Mouse (Mus musculus) forebrain, postnatal 0 days (tissue): ENCODE results near the gene Brca1. TPM values are rescaled to one million over a fixed set of nuclear protein-coding genes. Genes with fewer than 3 reads are reported as not detected.

Source experiments
- ATAC-seq: fragments of 200-750 bp; cut with Nextera tagmentation; 2 replicates; pipeline ENCODE4 v1.8.0; 2017; ENCODE audit warnings: mild to moderate bottlenecking, moderate library complexity
- DNase-seq: peaks from one replicate; pipeline ENCODE4 v3.0.0-alpha.2; 2015
- H3K27ac ChIP-seq: fragments of 300-500 bp; sonication (generic); 2 replicates; pipeline ENCODE4 v1.5.1; 2014; ENCODE audit warnings: low read depth, mild to moderate bottlenecking, antibody characterized with exemption, low read length, moderate library complexity, mixed read lengths
- H3K27me3 ChIP-seq: fragments of 300-500 bp; sonication (generic); 2 replicates; pipeline ENCODE4 v1.6.1; 2014; ENCODE audit warnings: mild to moderate bottlenecking, low read length, mixed read lengths; ENCODE audit not compliant: insufficient read depth
- H3K36me3 ChIP-seq: fragments of 300-500 bp; sonication (generic); 2 replicates; pipeline ENCODE4 v1.6.1; 2014; ENCODE audit warnings: mild to moderate bottlenecking, moderate library complexity; ENCODE audit not compliant: insufficient read depth
- H3K4me1 ChIP-seq: fragments of 300-500 bp; sonication (generic); 2 replicates; pipeline ENCODE4 v1.6.1; 2014; ENCODE audit warnings: antibody characterized with exemption; ENCODE audit not compliant: insufficient read depth
- H3K4me2 ChIP-seq: fragments of 300-500 bp; sonication (generic); 2 replicates; pipeline ENCODE4 v1.6.1; 2014; ENCODE audit warnings: low read depth, mild to moderate bottlenecking, moderate library complexity
- H3K4me3 ChIP-seq: fragments of 300-500 bp; sonication (generic); 2 replicates; pipeline ENCODE4 v1.5.1; 2014; ENCODE audit warnings: low read depth, low read length, mixed read lengths
- H3K9ac ChIP-seq: fragments of 300-500 bp; sonication (generic); 2 replicates; pipeline ENCODE4 v1.6.1; 2014; ENCODE audit warnings: mild to moderate bottlenecking
- H3K9me3 ChIP-seq: fragments of 300-500 bp; sonication (generic); 2 replicates; pipeline ENCODE4 v1.6.1; 2016; ENCODE audit warnings: low read length
- CTCF ChIP-seq: sonication (generic); IDR thresholded peaks from 2 replicates; pipeline ENCODE4 v1.5.1; 2016; ENCODE audit warnings: antibody characterized with exemption, control low read depth, low read depth
- WGBS: fragments of 180-500 bp; shearing (Covaris S2); extraction: QIAGEN DNeasy Blood & Tissue Kit; methylation state at CpG from one replicate; pipeline ENCODE4 v1.1.7; 2014; 5-methylcytosine and 5-hydroxymethylcytosine counted together
- polyA plus RNA-seq: library from polyadenylated mRNA; unstranded; fragments of >200 nt; fragmentation: Nextera tagmentation; extraction: Ambion mirVana; gene quantifications from 2 replicates; pipeline ENCODE4 v1.2.1, GENCODE M21; 2015
- total RNA-seq: library from RNA; depleted of rRNA; stranded (reverse); fragments of >200 nt; gene quantifications from 2 replicates; pipeline ENCODE4 v1.2.3, GENCODE M21; 2014

Gene Brca1
- total and polyA plus RNA-seq, 2 experiments from 2014 or later, result 1.3 to 4.2 TPM

GRCm38 (mm10) chr11:101486126-101486525, 65.6 kb downstream of the Brca1 start:
- Histone ChIP-seq H3K27ac (no peak overlapping the region), H3K9me3 (no peaks in the 10 kb centered on the region), H3K36me3 (no peaks in the 10 kb centered on the region), H3K9ac (no peak overlapping the region), H3K4me3 (no peak overlapping the region), H3K27me3 (no peaks in the 10 kb centered on the region), H3K4me1 (no peaks in the 10 kb centered on the region), H3K4me2 (no peak overlapping the region)
- TF ChIP-seq CTCF, result no peak
- no peak for DNase-seq
- WGBS, result 80% methylated on average over 6 of the region's 6 CpGs
- ATAC-seq, result no peak

DNA sequence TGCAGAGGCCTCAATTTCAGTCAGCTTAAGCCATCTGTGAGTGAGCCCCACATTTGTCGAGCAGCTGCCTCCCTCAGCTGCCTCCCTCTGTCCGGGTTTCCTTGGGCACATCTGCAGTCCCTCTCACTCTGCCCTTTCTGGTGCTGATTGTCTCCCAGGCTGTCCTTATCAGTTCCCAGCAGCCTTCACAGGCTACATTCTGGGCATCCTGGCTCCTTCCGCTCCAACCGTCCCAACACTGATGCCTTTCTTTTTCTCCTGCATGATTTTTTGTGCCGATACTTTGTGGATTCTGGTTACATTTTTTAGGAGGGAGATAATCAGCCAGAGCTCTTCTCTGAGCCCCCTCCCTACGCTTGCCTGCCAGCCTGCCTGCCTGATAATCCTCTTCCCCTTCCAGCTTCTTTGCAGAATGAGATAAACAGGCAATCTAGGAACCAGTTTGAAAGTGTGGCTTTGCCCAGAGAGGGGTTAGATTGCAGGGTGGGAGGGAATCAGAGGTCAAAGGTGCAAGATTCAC, 66.2 kb downstream of the Brca1 start:
- WGBS, result 40% methylated on average over 6 of the region's 6 CpGs
- Histone ChIP-seq H3K27me3 (no peaks in the 10 kb centered on the region), H3K36me3 (no peaks in the 10 kb centered on the region), H3K27ac (no peak overlapping the region), H3K4me3 (no peak overlapping the region), H3K9me3 (no peaks in the 10 kb centered on the region), H3K4me2 (no peak overlapping the region), H3K9ac (no peak overlapping the region), H3K4me1 (no peaks in the 10 kb centered on the region)
- no peak for TF ChIP-seq CTCF
- DNase-seq, result peak; percentile 43
- peak; percentile 51; the same call in 1 of the 2 replicates for ATAC-seq

DNA sequence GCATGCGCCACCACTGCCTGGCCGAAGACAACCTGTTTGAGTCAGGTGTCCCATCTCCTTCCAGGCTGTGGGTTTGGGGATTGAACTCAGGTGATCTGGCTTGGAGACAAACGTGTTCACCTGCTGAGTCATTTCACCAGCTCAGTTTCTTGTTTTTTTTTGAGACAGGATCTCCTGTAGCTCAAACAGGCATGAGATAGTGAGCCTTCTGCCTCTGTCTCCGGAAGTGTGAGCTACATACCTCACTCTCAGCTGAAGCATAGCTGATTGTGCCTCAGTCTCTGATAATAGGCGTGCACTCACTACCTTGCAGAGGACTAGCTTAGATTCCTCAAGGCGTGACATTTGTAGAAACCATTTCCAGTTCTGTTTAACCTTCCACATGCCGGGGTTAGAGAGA, 66.9 kb downstream of the Brca1 start:
- Histone ChIP-seq H3K4me3 (no peak overlapping the region), H3K27ac (no peak overlapping the region), H3K4me1 (no peaks in the 10 kb centered on the region), H3K9ac (no peak overlapping the region), H3K27me3 (no peaks in the 10 kb centered on the region), H3K9me3 (no peaks in the 10 kb centered on the region), H3K4me2 (no peak overlapping the region), H3K36me3 (no peaks in the 10 kb centered on the region)
- DNase-seq, result no peak
- no peak for TF ChIP-seq CTCF
- no peak for ATAC-seq
- 93% methylated on average over 7 of the region's 7 CpGs for WGBS

- Histone ChIP-seq H3K27me3 (no peaks in the 10 kb centered on the region), H3K4me1 (no peaks in the 10 kb centered on the region), H3K27ac (no peak overlapping the region), H3K9me3 (no peaks in the 10 kb centered on the region), H3K4me3 (no peak overlapping the region), H3K4me2 (no peak overlapping the region), H3K9ac (no peak overlapping the region), H3K36me3 (no peaks in the 10 kb centered on the region)
- no peak for TF ChIP-seq CTCF
- 79% methylated on average over 6 of the region's 6 CpGs for WGBS
- DNase-seq (no peak), ATAC-seq (no peak)
These were observed 67.5 kb downstream of the Brca1 start for GRCm38 (mm10) chr11:101484245-101484644.

GRCm38 (mm10) chr11:101483804-101484203, 68.0 kb downstream of the Brca1 start:
- Histone ChIP-seq H3K27ac (no peak overlapping the region), H3K27me3 (no peaks in the 10 kb centered on the region), H3K4me1 (no peaks in the 10 kb centered on the region), H3K4me3 (no peak overlapping the region), H3K9me3 (no peaks in the 10 kb centered on the region), H3K36me3 (no peaks in the 10 kb centered on the region), H3K9ac (no peak overlapping the region), H3K4me2 (no peak overlapping the region)
- WGBS, result 24% methylated on average over 3 of the region's 3 CpGs
- no peak for ATAC-seq
- no peak for DNase-seq
- no peak for TF ChIP-seq CTCF

DNA sequence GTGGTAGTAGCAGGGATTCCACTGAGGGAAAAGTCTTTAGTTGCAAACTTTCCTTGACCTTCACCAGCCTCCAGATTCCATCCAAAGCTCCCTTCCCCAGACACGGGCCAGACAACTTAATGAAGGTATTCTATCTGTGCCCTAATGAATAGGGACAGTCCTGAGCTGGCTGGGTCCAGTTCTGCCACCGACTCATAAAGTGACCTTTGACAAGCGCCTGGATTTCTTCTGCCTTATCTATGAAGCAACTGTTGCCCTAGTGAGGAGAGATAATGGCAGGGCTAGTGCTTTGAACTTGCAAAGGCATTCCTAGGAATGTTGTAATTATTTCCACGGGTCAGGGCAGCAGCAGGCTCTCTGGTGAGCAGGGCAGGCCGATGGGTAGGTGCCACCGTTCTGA, 70.8 kb downstream of the Brca1 start:
- no peak for ATAC-seq
- no peaks in the 10 kb centered on the region for H3K27me3 ChIP-seq
- H3K4me1 ChIP-seq, result peaks cover 8% of the 10 kb centered on the region; the same call in 1 of the 2 replicates
- WGBS, result 74% methylated on average over 6 of the region's 6 CpGs
- no peak overlapping the region for H3K4me3 ChIP-seq
- no peak for DNase-seq
- H3K27ac ChIP-seq, result no peak overlapping the region
- H3K36me3 ChIP-seq, result no peaks in the 10 kb centered on the region
- H3K4me2 ChIP-seq, result no peak overlapping the region
- no peak overlapping the region for H3K9ac ChIP-seq
- TF ChIP-seq CTCF, result no peak
- H3K9me3 ChIP-seq, result no peaks in the 10 kb centered on the region

GRCm38 (mm10) chr11:101479171-101479635, 72.6 kb downstream of the Brca1 start:
- no peaks in the 10 kb centered on the region for H3K36me3 ChIP-seq
- H3K4me2 ChIP-seq, result peak overlapping the region; percentile 16
- WGBS, result 6% methylated on average over 18 of the region's 18 CpGs
- H3K27ac ChIP-seq, result peak overlapping the region; percentile 45; the same call in 1 of the 2 replicates
- no peak overlapping the region for H3K4me3 ChIP-seq
- no peak overlapping the region for H3K9ac ChIP-seq
- H3K9me3 ChIP-seq, result no peaks in the 10 kb centered on the region
- no peak for ATAC-seq
- TF ChIP-seq CTCF, result no peak
- no peak for DNase-seq
- peaks cover 8% of the 10 kb centered on the region; the same call in 1 of the 2 replicates for H3K4me1 ChIP-seq
- no peaks in the 10 kb centered on the region for H3K27me3 ChIP-seq
